Mouse (Mus musculus): Measurements from ENCODE around the gene Stkld1.

- TF ChIP-seq CTCF (IDR thresholded peaks at IDR 0.05; ENCODE audit: low read depth, low read length): no peak
- TF ChIP-seq POLR2AphosphoS5 (IDR thresholded peaks at IDR 0.05; ENCODE audit: insufficient replicate concordance, low read depth, low read length): no peak
- TF ChIP-seq TAL1 (conservative IDR thresholded peaks at IDR 0.05; ENCODE audit: low read depth, low read length): no peak
- TF ChIP-seq GATA2 (IDR thresholded peaks at IDR 0.05; ENCODE audit: borderline replicate concordance, low read depth, low read length): no peak
Measured at GRCm38 (mm10) chr2:26906431-26906830, 27.4 kb upstream of the Stkld1 start.

Measured in G1E (cell line).